Mouse (Mus musculus): Measurements from ENCODE around the gene Smim10l2a. TPM values are rescaled to one million over a fixed set of nuclear protein-coding genes. Genes with fewer than 3 reads are reported as not detected.

The Smim10l2a gene
- polyA plus RNA-seq, 1 experiment, result not detected

- H3K79me3 ChIP-seq (ENCODE audit: low read depth), result no peaks in the 10 kb centered on the region
- H3K36me3 ChIP-seq (ENCODE audit: control insufficient read depth, insufficient read depth), result no peaks in the 10 kb centered on the region
- H3K4me3 ChIP-seq (ENCODE audit: insufficient read depth, poor library complexity, severe bottlenecking), result no peak overlapping the region
- no peak overlapping the region for H3ac ChIP-seq (ENCODE audit: control insufficient read depth, insufficient read length, low read depth)
- no peaks in the 10 kb centered on the region for H3K27me3 ChIP-seq (ENCODE audit: control insufficient read depth, insufficient read depth, insufficient read length)
- H3K79me2 ChIP-seq (ENCODE audit: control insufficient read depth, insufficient read depth), result no peaks in the 10 kb centered on the region
- no peak for TF ChIP-seq MYOG (IDR thresholded peaks at IDR 0.05; ENCODE audit: control insufficient read depth, extremely low read depth, insufficient read length)
- no peak for TF ChIP-seq MYOD1 (IDR thresholded peaks at IDR 0.05; ENCODE audit: control insufficient read depth, insufficient read length, low read depth)
- no peak for TF ChIP-seq CTCF (IDR thresholded peaks at IDR 0.05; ENCODE audit: control insufficient read depth, insufficient read depth, insufficient read length)
- TF ChIP-seq FOSL1 (IDR thresholded peaks at IDR 0.05; ENCODE audit: insufficient read depth, low read length, poor library complexity, severe bottlenecking), result no peak
- TF ChIP-seq USF1 (IDR thresholded peaks at IDR 0.05; ENCODE audit: low read depth), result no peak
Observed at GRCm38 (mm10) chrX:56380852-56381251, 6.5 kb downstream of the Smim10l2a start.

DNA sequence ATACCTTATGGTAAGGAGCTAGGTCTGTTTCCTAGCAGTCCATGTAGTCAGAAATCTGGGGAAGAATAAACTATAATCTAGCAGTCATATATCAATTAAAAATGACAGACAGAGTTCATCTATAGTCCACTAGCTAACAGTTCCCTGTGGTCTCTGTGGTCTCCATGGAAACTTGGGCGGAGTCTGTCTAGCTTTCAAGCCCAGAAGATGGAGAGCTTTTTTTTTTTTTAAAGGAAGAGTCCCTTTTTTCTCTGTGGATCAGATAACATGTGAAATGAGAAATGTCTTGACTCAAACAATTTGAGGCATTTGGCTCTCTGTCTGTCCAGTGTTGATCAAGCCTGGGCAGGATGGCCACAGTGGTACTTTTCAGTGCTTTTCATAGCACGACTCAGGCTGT lies 9.8 kb downstream of the Smim10l2a start:
- no peak for TF ChIP-seq CTCF (IDR thresholded peaks at IDR 0.05; ENCODE audit: control insufficient read depth, insufficient read depth, insufficient read length)
- no peak for TF ChIP-seq USF1 (IDR thresholded peaks at IDR 0.05; ENCODE audit: low read depth)
- TF ChIP-seq MYOG (IDR thresholded peaks at IDR 0.05; ENCODE audit: control insufficient read depth, extremely low read depth, insufficient read length), result no peak
- H3K36me3 ChIP-seq (ENCODE audit: control insufficient read depth, insufficient read depth), result no peaks in the 10 kb centered on the region
- no peak overlapping the region for H3ac ChIP-seq (ENCODE audit: control insufficient read depth, insufficient read length, low read depth)

DNA sequence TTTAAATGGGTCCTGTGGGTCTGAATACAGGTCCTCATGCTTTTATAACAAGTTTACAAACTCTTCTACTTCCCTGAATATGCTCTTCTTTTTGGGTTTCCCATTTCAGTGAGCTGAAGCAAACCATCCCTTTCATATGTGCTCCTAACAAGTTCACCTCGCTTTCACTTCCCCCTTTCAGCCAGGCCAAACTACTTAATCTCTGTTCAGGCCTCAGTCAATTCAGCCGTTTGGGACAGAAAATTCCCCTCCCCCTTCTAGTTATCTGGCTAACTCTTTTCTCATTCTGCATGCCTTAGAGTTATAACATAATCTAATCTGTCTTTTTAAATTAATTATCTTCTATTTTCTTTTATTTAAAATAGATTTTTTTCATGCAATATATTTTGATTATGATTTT lies 30.3 kb downstream of the Smim10l2a start:
- no peaks in the 10 kb centered on the region for H3K79me2 ChIP-seq (ENCODE audit: control insufficient read depth, insufficient read depth)
- H3K27me3 ChIP-seq (ENCODE audit: control insufficient read depth, insufficient read depth, insufficient read length), result no peaks in the 10 kb centered on the region
- H3ac ChIP-seq (ENCODE audit: control insufficient read depth, insufficient read length, low read depth), result no peak overlapping the region
- TF ChIP-seq MYOD1 (IDR thresholded peaks at IDR 0.05; ENCODE audit: control insufficient read depth, insufficient read length, low read depth) (no peak), CEBPB (IDR thresholded peaks at IDR 0.05; ENCODE audit: low read depth) (no peak), FOSL1 (IDR thresholded peaks at IDR 0.05; ENCODE audit: insufficient read depth, low read length, poor library complexity, severe bottlenecking) (no peak), CTCF (IDR thresholded peaks at IDR 0.05; ENCODE audit: control insufficient read depth, insufficient read depth, insufficient read length) (no peak), MYOG (IDR thresholded peaks at IDR 0.05; ENCODE audit: control insufficient read depth, extremely low read depth, insufficient read length) (no peak), MAX (IDR thresholded peaks at IDR 0.05) (no peak), USF1 (IDR thresholded peaks at IDR 0.05; ENCODE audit: low read depth) (no peak)
- no peaks in the 10 kb centered on the region for H3K79me3 ChIP-seq (ENCODE audit: low read depth)
- no peaks in the 10 kb centered on the region for H3K36me3 ChIP-seq (ENCODE audit: control insufficient read depth, insufficient read depth)
- no peak overlapping the region for H3K4me3 ChIP-seq (ENCODE audit: insufficient read depth, poor library complexity, severe bottlenecking)

More for the DNA sequence above, 9.8 kb downstream of the Smim10l2a start:
- H3K4me3 ChIP-seq (ENCODE audit: insufficient read depth, poor library complexity, severe bottlenecking), result no peak overlapping the region
- no peaks in the 10 kb centered on the region for H3K79me2 ChIP-seq (ENCODE audit: control insufficient read depth, insufficient read depth)
- no peaks in the 10 kb centered on the region for H3K27me3 ChIP-seq (ENCODE audit: control insufficient read depth, insufficient read depth, insufficient read length)
- H3K79me3 ChIP-seq (ENCODE audit: low read depth), result no peaks in the 10 kb centered on the region

DNA sequence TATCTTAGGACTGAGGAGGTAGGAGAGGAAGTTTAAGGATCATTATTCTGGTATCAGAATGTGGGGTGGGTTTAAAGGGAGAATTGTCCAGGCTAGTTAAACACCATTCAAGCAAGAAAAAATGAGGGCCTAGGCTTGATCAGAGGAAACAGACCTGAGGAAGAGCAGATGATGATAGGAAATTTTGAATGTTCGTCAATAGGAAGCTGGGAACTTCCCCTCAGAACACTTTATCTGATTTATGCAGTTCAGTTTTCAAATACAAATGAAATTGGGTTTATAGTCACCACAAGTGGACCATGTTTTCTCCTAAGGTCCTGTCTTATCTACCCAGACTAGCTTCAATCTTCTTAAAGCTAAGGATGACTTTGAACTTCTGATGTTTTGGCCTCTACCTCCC lies 31.1 kb downstream of the Smim10l2a start:
- no peaks in the 10 kb centered on the region for H3K79me3 ChIP-seq (ENCODE audit: low read depth)
- H3ac ChIP-seq (ENCODE audit: control insufficient read depth, insufficient read length, low read depth), result no peak overlapping the region
- no peaks in the 10 kb centered on the region for H3K27me3 ChIP-seq (ENCODE audit: control insufficient read depth, insufficient read depth, insufficient read length)
- no peaks in the 10 kb centered on the region for H3K36me3 ChIP-seq (ENCODE audit: control insufficient read depth, insufficient read depth)
- no peak for TF ChIP-seq CEBPB (IDR thresholded peaks at IDR 0.05; ENCODE audit: low read depth)
- H3K79me2 ChIP-seq (ENCODE audit: control insufficient read depth, insufficient read depth), result no peaks in the 10 kb centered on the region
- H3K4me3 ChIP-seq (ENCODE audit: insufficient read depth, poor library complexity, severe bottlenecking), result no peak overlapping the region

DNA sequence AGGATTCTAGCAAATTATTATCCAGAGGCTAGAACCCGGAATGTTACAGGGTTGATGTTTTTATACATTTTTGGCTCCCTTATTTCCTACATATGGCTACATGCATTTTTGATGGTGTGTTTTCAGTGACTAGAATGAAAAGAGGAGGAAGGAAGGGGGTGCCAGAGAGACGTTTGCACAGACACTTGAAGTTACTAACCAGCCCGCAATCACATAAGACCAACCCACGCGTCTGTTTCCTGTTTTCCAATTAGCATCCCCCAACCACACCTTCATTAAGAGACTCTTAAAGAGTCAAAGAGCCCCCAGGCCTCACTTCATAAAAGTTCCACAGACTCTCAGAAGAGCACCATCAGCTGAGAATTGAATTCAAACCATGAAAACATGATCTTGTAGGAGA lies 31.7 kb downstream of the Smim10l2a start:
- H3ac ChIP-seq (ENCODE audit: control insufficient read depth, insufficient read length, low read depth), result no peak overlapping the region
- TF ChIP-seq MAX (IDR thresholded peaks at IDR 0.05), result no peak
- TF ChIP-seq MYOD1 (IDR thresholded peaks at IDR 0.05; ENCODE audit: control insufficient read depth, insufficient read length, low read depth), result no peak
- TF ChIP-seq MYOG (IDR thresholded peaks at IDR 0.05; ENCODE audit: control insufficient read depth, extremely low read depth, insufficient read length), result no peak
- no peak for TF ChIP-seq USF1 (IDR thresholded peaks at IDR 0.05; ENCODE audit: low read depth)
- no peak for TF ChIP-seq FOSL1 (IDR thresholded peaks at IDR 0.05; ENCODE audit: insufficient read depth, low read length, poor library complexity, severe bottlenecking)
- TF ChIP-seq CTCF (IDR thresholded peaks at IDR 0.05; ENCODE audit: control insufficient read depth, insufficient read depth, insufficient read length), result no peak
- TF ChIP-seq CEBPB (IDR thresholded peaks at IDR 0.05; ENCODE audit: low read depth), result no peak
- H3K4me3 ChIP-seq (ENCODE audit: insufficient read depth, poor library complexity, severe bottlenecking), result no peak overlapping the region
- no peaks in the 10 kb centered on the region for H3K36me3 ChIP-seq (ENCODE audit: control insufficient read depth, insufficient read depth)
- H3K27me3 ChIP-seq (ENCODE audit: control insufficient read depth, insufficient read depth, insufficient read length), result no peaks in the 10 kb centered on the region
- no peaks in the 10 kb centered on the region for H3K79me2 ChIP-seq (ENCODE audit: control insufficient read depth, insufficient read depth)
- H3K79me3 ChIP-seq (ENCODE audit: low read depth), result no peaks in the 10 kb centered on the region

- no peak overlapping the region for H3ac ChIP-seq (ENCODE audit: control insufficient read depth, insufficient read length, low read depth)
- H3K36me3 ChIP-seq (ENCODE audit: control insufficient read depth, insufficient read depth), result no peaks in the 10 kb centered on the region
- H3K4me3 ChIP-seq (ENCODE audit: insufficient read depth, poor library complexity, severe bottlenecking), result no peak overlapping the region
- H3K79me3 ChIP-seq (ENCODE audit: low read depth), result no peaks in the 10 kb centered on the region
- H3K79me2 ChIP-seq (ENCODE audit: control insufficient read depth, insufficient read depth), result no peaks in the 10 kb centered on the region
- no peak for TF ChIP-seq MAX (IDR thresholded peaks at IDR 0.05)
- TF ChIP-seq CEBPB (IDR thresholded peaks at IDR 0.05; ENCODE audit: low read depth), result no peak
- TF ChIP-seq FOSL1 (IDR thresholded peaks at IDR 0.05; ENCODE audit: insufficient read depth, low read length, poor library complexity, severe bottlenecking), result no peak
- no peak for TF ChIP-seq MYOG (IDR thresholded peaks at IDR 0.05; ENCODE audit: control insufficient read depth, extremely low read depth, insufficient read length)
- no peak for TF ChIP-seq MYOD1 (IDR thresholded peaks at IDR 0.05; ENCODE audit: control insufficient read depth, insufficient read length, low read depth)
- TF ChIP-seq USF1 (IDR thresholded peaks at IDR 0.05; ENCODE audit: low read depth), result no peak
- H3K27me3 ChIP-seq (ENCODE audit: control insufficient read depth, insufficient read depth, insufficient read length), result no peaks in the 10 kb centered on the region
Observed at GRCm38 (mm10) chrX:56416277-56416676, 41.9 kb downstream of the Smim10l2a start.
